Mouse (Mus musculus) MEL (cell line): ENCODE results near the gene Gk5. TPM values are rescaled to one million over a fixed set of nuclear protein-coding genes. Genes with fewer than 3 reads are reported as not detected.

Experiments
- DNase-seq: peaks from one replicate; pipeline ENCODE4 v3.0.0; 2011; ENCODE audit warnings: low read depth, low spot score
- H3K27ac ChIP-seq: 2 replicates; pipeline ENCODE4 v1.5.1; 2012; ENCODE audit warnings: low read depth, mild to moderate bottlenecking, control low read depth, low read length, moderate library complexity; ENCODE audit not compliant: control insufficient read depth
- H3K27me3 ChIP-seq, 2 experiments: fragments of 150-350 bp in 1 of 2; sonication (generic) in 1 of 2; 2 replicates each; pipeline ENCODE4 v1.6.1; 2012; ENCODE audit warnings: low read length in 2 of 2, mild to moderate bottlenecking in 2 of 2, improper control_type of control experiment in 1 of 2, moderate library complexity in 1 of 2; ENCODE audit not compliant: insufficient read depth in 2 of 2, control insufficient read depth in 1 of 2
- H3K36me3 ChIP-seq, 2 experiments: 2 replicates each; pipeline ENCODE4 v1.6.1; 2012 to 2014; ENCODE audit warnings: low read length in 2 of 2, improper control_type of control experiment in 1 of 2, inconsistent platforms in 1 of 2, mild to moderate bottlenecking in 1 of 2; ENCODE audit not compliant: insufficient read depth in 2 of 2, control insufficient read depth in 1 of 2
- H3K4me1 ChIP-seq, 2 experiments: fragments of 150-350 bp in 1 of 2; sonication (generic) in 1 of 2; 2 replicates each; pipeline ENCODE4 v1.6.1; 2012; ENCODE audit warnings: low read length in 2 of 2, improper control_type of control experiment in 1 of 2, mild to moderate bottlenecking in 1 of 2; ENCODE audit not compliant: insufficient read depth in 2 of 2, control insufficient read depth in 1 of 2
- H3K4me3 ChIP-seq, 2 experiments: fragments of 150-350 bp in 1 of 2; sonication (generic) in 1 of 2; 2 replicates each; pipeline ENCODE4 v1.5.1; 2012; ENCODE audit warnings: low read depth in 2 of 2, low read length in 2 of 2, mild to moderate bottlenecking in 2 of 2, moderate library complexity in 2 of 2, control low read depth in 1 of 2, improper control_type of control experiment in 1 of 2; ENCODE audit not compliant: control insufficient read depth in 1 of 2, insufficient read depth in 1 of 2
- H3K79me2 ChIP-seq: 2 replicates; pipeline ENCODE4 v1.6.1; 2012; ENCODE audit warnings: mild to moderate bottlenecking, low read length, moderate library complexity; ENCODE audit not compliant: control insufficient read depth, poor library complexity, insufficient read depth
- H3K9ac ChIP-seq: 2 replicates; pipeline ENCODE4 v1.6.1; 2012; ENCODE audit warnings: low read depth, mild to moderate bottlenecking, control low read depth, low read length, moderate library complexity; ENCODE audit not compliant: control insufficient read depth, poor library complexity, severe bottlenecking
- H3K9me3 ChIP-seq: fragments of 150-350 bp; sonication (generic); replicated peaks from 2 replicates; pipeline ENCODE4 v1.6.1; 2012; ENCODE audit warnings: mild to moderate bottlenecking, low read length, improper control_type of control experiment, moderate library complexity; ENCODE audit not compliant: insufficient read depth
- CTCF ChIP-seq, 3 experiments: IDR thresholded peaks in 2 of 3; conservative IDR thresholded peaks in 1 of 3; 2 replicates each; pipeline ENCODE4 v1.5.1; 2011 to 2012; ENCODE audit warnings: low read length in 3 of 3, low read depth in 2 of 3, mild to moderate bottlenecking in 2 of 3, improper control_type of control experiment in 1 of 3, inconsistent platforms in 1 of 3, mixed read lengths in 1 of 3, moderate library complexity in 1 of 3; ENCODE audit not compliant: control insufficient read depth in 1 of 3, insufficient read depth in 1 of 3, poor library complexity in 1 of 3, severe bottlenecking in 1 of 3
- E2F4 ChIP-seq: IDR thresholded peaks from 2 replicates; pipeline ENCODE4 v1.6.1; 2011; ENCODE audit warnings: low read depth, low read length, improper control_type of control experiment, borderline replicate concordance
- ELF1 ChIP-seq: IDR thresholded peaks from 2 replicates; pipeline ENCODE4 v1.6.1; 2014; ENCODE audit warnings: low read depth, mild to moderate bottlenecking, inconsistent platforms, low read length, improper control_type of control experiment, moderate library complexity
- GABPA ChIP-seq: IDR thresholded peaks from 2 replicates; pipeline ENCODE4 v1.6.1; 2012; ENCODE audit warnings: low read depth, mild to moderate bottlenecking, inconsistent platforms, low read length, improper control_type of control experiment, moderate library complexity
- GATA1 ChIP-seq: IDR thresholded peaks from 2 replicates; pipeline ENCODE4 v1.6.1; 2011; ENCODE audit warnings: low read depth, low read length, improper control_type of control experiment
- HCFC1 ChIP-seq: IDR thresholded peaks from 2 replicates; pipeline ENCODE4 v1.6.1; 2012; ENCODE audit warnings: low read depth, mild to moderate bottlenecking, inconsistent platforms, low read length, improper control_type of control experiment, moderate library complexity
- JUND ChIP-seq: IDR thresholded peaks from 2 replicates; pipeline ENCODE4 v1.6.1; 2011; ENCODE audit warnings: low read depth, mild to moderate bottlenecking, improper control_type of control experiment, low read length
- MAFK ChIP-seq: IDR thresholded peaks from 2 replicates; pipeline ENCODE4 v1.6.1; 2011; ENCODE audit warnings: low read depth, mild to moderate bottlenecking, low read length, improper control_type of control experiment, borderline replicate concordance
- MAX ChIP-seq: IDR thresholded peaks from 2 replicates; pipeline ENCODE4 v1.6.1; 2011; ENCODE audit warnings: low read length, improper control_type of control experiment
- MAZ ChIP-seq: IDR thresholded peaks from 2 replicates; pipeline ENCODE4 v1.6.1; 2012; ENCODE audit warnings: low read depth, mild to moderate bottlenecking, inconsistent platforms, low read length, improper control_type of control experiment
- MYC ChIP-seq: IDR thresholded peaks from 2 replicates; pipeline ENCODE4 v1.6.1; 2011; ENCODE audit warnings: low read depth, mild to moderate bottlenecking, low read length, improper control_type of control experiment, moderate library complexity
- NELFE ChIP-seq: IDR thresholded peaks from 2 replicates; pipeline ENCODE4 v1.6.1; 2011; ENCODE audit warnings: low read depth, low read length, improper control_type of control experiment
- NRF1 ChIP-seq: IDR thresholded peaks from 2 replicates; pipeline ENCODE4 v1.6.1; 2014; ENCODE audit warnings: low read depth, mild to moderate bottlenecking, inconsistent platforms, low read length, improper control_type of control experiment, moderate library complexity; ENCODE audit not compliant: poor library complexity, insufficient read depth, severe bottlenecking
- POLR2A ChIP-seq, 2 experiments: IDR thresholded peaks; 2 replicates each; pipeline ENCODE4 v1.6.1; 2011 to 2012; ENCODE audit warnings: low read length in 2 of 2, mild to moderate bottlenecking in 2 of 2, control low read depth in 1 of 2, improper control_type of control experiment in 1 of 2, low read depth in 1 of 2, moderate library complexity in 1 of 2; ENCODE audit not compliant: control insufficient read depth in 1 of 2, insufficient read depth in 1 of 2, poor library complexity in 1 of 2
- POLR2AphosphoS2 ChIP-seq: IDR thresholded peaks from 2 replicates; pipeline ENCODE4 v1.6.1; 2011; ENCODE audit warnings: low read length, improper control_type of control experiment
- RAD21 ChIP-seq: IDR thresholded peaks from 2 replicates; pipeline ENCODE4 v1.6.1; 2011; ENCODE audit warnings: mild to moderate bottlenecking, low read depth, low read length, improper control_type of control experiment
- SIN3A ChIP-seq: IDR thresholded peaks from 2 replicates; pipeline ENCODE4 v1.6.1; 2012; ENCODE audit warnings: low read length, improper control_type of control experiment, inconsistent platforms
- SMC3 ChIP-seq: IDR thresholded peaks from 2 replicates; pipeline ENCODE4 v1.6.1; 2011; ENCODE audit warnings: low read depth, low read length, improper control_type of control experiment
- TCF12 ChIP-seq: IDR thresholded peaks from 2 replicates; pipeline ENCODE4 v1.6.1; 2014; ENCODE audit warnings: low read depth, mild to moderate bottlenecking, inconsistent platforms, low read length, improper control_type of control experiment, moderate library complexity
- UBTF ChIP-seq: IDR thresholded peaks from 2 replicates; pipeline ENCODE4 v1.6.1; 2012; ENCODE audit warnings: low read depth, mild to moderate bottlenecking, inconsistent platforms, low read length, improper control_type of control experiment, moderate library complexity, borderline replicate concordance; ENCODE audit not compliant: insufficient read depth
- USF2 ChIP-seq, 2 experiments: IDR thresholded peaks; 2 replicates each; pipeline ENCODE4 v1.6.1; 2011 to 2012; ENCODE audit warnings: improper control_type of control experiment in 2 of 2, low read length in 2 of 2, borderline replicate concordance in 1 of 2, inconsistent platforms in 1 of 2, low read depth in 1 of 2, mild to moderate bottlenecking in 1 of 2; ENCODE audit not compliant: insufficient read depth in 1 of 2
- ZKSCAN1 ChIP-seq: IDR thresholded peaks from 2 replicates; pipeline ENCODE4 v1.6.1; 2012; ENCODE audit warnings: low read depth, mild to moderate bottlenecking, inconsistent platforms, low read length, improper control_type of control experiment, moderate library complexity
- ZNF384 ChIP-seq: IDR thresholded peaks from 2 replicates; pipeline ENCODE4 v1.6.1; 2012; ENCODE audit warnings: low read depth, mild to moderate bottlenecking, inconsistent platforms, low read length, improper control_type of control experiment
- polyA plus RNA-seq, 2 experiments: library from polyadenylated mRNA; stranded (reverse) in 1 of 2; unstranded in 1 of 2; fragments of >175 nt in 1 of 2; fragments of >200 nt in 1 of 2; gene quantifications; 2 replicates each; pipeline versions ENCODE4 v1.2.1 to v1.2.4; 2012; ENCODE audit warnings: low replicate concordance in 2 of 2, low read depth in 1 of 2; ENCODE audit not compliant: insufficient read length in 2 of 2, insufficient read depth in 1 of 2, missing spikeins in 1 of 2
- total RNA-seq: library from RNA; depleted of rRNA; stranded (reverse); fragments of 300-350 nt; gene quantifications from 2 replicates; pipeline ENCODE4 v1.2.3, GENCODE M21; 2012

The Gk5 gene
- total and polyA plus RNA-seq, 3 experiments: 4.0 to 6.2 TPM; not detected in 1

DNA sequence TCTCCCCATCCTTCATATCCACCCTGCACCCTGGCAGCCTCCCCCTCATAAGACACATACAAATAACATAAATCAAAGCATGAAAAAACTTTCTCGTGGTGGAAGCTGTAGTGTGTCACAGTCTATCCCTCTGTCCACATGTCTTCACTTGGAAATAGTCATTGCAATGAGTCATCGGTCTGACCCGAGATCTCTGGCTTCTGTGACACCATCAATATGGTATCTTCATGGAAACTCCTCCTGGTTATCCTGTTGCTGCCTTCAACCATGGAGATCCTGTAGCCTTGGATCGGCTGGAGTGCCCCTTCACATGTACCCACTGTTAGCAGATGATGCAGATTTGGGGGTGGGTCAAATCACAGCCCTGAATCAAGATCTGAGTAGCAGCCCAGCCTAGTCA, 65.7 kb downstream of the Gk5 start:
- no peak for DNase-seq
- Histone ChIP-seq H3K9me3 (no peaks in the 10 kb centered on the region), H3K79me2 (no peaks in the 10 kb centered on the region), H3K36me3 (peaks cover 0 to 7% of the 10 kb centered on the region in 2 experiments; a peak in 2 of 4 replicates), H3K4me1 (peaks cover 0 to 15% of the 10 kb centered on the region in 2 experiments; a peak in 3 of 4 replicates), H3K27me3 (no peaks in the 10 kb centered on the region), H3K27ac (no peak overlapping the region), H3K4me3 (no peak overlapping the region), H3K9ac (no peak overlapping the region)
- TF ChIP-seq NELFE (no peak), JUND (no peak), MAX (no peak), MYC (no peak), GATA1 (no peak), ZNF384 (no peak), CTCF (IDR thresholded peaks at IDR 0.05 in 2 of 3, conservative IDR thresholded peaks at IDR 0.05 in 1 of 3; ENCODE audit: control insufficient read depth in 1 of 3, insufficient read depth in 1 of 3, low read depth in 2 of 3, low read length in 3 of 3, poor library complexity in 1 of 3, severe bottlenecking in 1 of 3) (no peak), E2F4 (no peak), RAD21 (no peak), HCFC1 (no peak), GABPA (no peak), USF2 (IDR thresholded peaks at IDR 0.05; ENCODE audit: borderline replicate concordance in 1 of 2, insufficient read depth in 1 of 2, low read depth in 1 of 2, low read length in 2 of 2) (no peak)

DNA sequence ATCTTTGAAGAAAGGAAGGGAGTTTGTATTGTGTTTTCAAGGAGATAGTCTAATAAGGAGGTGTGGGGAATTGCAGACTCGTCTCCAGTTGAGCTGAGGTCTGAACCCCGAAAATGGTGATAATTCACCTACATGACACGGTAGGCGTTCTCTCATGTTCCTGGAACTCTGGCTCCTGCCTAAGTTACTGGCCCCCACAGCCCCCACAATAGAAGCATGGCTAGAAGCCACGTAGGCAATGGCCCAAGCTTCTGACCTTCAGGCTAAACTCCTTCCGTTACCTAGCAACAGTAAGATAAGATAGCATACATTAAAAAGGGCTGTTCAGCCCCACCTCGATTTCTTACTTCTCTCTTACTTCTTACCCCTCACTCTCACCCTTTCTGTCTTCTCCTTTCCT, 67.5 kb downstream of the Gk5 start:
- H3K4me1 ChIP-seq: peaks cover 0 to 15% of the 10 kb centered on the region in 2 experiments; a peak in 3 of 4 replicates
- H3K79me2 ChIP-seq: no peaks in the 10 kb centered on the region
- no peaks in the 10 kb centered on the region for H3K27me3 ChIP-seq
- TF ChIP-seq SIN3A (no peak), JUND (no peak), GATA1 (peak; percentile 83), SMC3 (no peak)
- peaks cover 0 to 7% of the 10 kb centered on the region in 2 experiments; a peak in 2 of 4 replicates for H3K36me3 ChIP-seq
- no peak overlapping the region for H3K27ac ChIP-seq
- no peak overlapping the region for H3K4me3 ChIP-seq
- H3K9ac ChIP-seq: no peak overlapping the region
- H3K9me3 ChIP-seq: no peaks in the 10 kb centered on the region
- DNase-seq: peak; percentile 60

DNA sequence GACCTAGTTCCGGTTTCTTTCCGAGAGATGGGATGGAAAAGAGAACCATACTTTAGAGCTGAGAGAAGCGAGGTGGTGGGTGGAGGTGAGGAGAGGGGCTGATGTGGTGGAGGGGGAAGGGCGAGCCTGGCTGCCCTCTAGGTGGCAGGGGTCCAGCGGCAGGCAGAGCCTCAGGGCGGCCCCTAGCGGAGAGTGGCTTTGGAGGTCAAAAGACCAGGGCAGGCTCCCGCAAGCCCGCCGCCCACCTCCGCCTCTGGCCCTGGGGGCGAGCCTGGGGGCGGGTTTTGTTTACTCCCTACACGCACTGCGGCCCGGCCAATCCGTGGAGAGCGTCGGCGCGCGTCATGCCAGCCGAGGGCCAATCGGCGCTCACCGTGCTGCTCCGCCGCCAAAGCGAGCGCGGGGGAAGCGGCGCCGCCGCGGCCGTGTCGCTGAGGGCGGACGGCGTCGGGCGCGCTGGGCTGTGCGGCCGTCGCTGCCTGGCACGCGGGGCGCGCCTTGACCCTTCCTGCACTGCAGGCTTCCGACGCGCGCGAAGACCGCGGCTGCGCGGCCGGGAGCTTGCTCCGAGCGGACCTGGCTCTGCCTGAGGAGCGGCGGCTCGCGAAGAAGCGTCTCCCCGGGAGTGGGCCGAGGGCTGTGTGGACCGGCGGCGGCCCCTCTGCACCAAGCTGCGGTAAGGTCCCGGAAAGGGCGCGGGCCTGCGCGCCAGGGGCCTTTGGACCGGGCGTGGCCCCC, 76.9 kb downstream of the Gk5 start, which contains the start of gene Tfdp2:
Gene Tfdp2 (plus strand): TSS at position 391 of the 738 bp plus-strand sequence.
- Histone ChIP-seq H3K79me2 (peaks cover 4% of the 10 kb centered on the region; the same call in 1 of the 2 replicates), H3K4me1 (peaks cover 0 to 9% of the 10 kb centered on the region in 2 experiments; a peak in 1 of 4 replicates), H3K27me3 (no peaks in the 10 kb centered on the region; a peak in 1 of 4 replicates), H3K9ac (peak within 1 kb of the TSS; percentile 79), H3K27ac (no peak within 1 kb of the TSS), H3K36me3 (peaks cover 0 to 3% of the 10 kb centered on the region in 2 experiments; a peak in 1 of 4 replicates)
- DNase-seq: peak; percentile 93
- peak; percentile 43; the same call in 1 of the 2 replicates for TF ChIP-seq NRF1
- peak; percentile 43 for TF ChIP-seq HCFC1
- peak; percentile 76 for TF ChIP-seq SIN3A
- peak; percentile 13; the same call in 1 of the 2 replicates for TF ChIP-seq TCF12
- TF ChIP-seq MAFK: no peak
- TF ChIP-seq ELF1: 0 out of 2 replicates have a peak, but pooled peaks have one; percentile 2
- peak; percentile 88; the same call in 1 of the 2 replicates for TF ChIP-seq UBTF
- peak; percentile 83 for TF ChIP-seq MAX
- peak; percentile 59 to 82; a peak in 3 of 4 replicates for TF ChIP-seq POLR2A (IDR thresholded peaks at IDR 0.05; ENCODE audit: control insufficient read depth in 1 of 2, insufficient read depth in 1 of 2, low read depth in 1 of 2, low read length in 2 of 2, poor library complexity in 1 of 2)
- no peak for TF ChIP-seq POLR2AphosphoS2
- TF ChIP-seq CTCF (IDR thresholded peaks at IDR 0.05 in 2 of 3, conservative IDR thresholded peaks at IDR 0.05 in 1 of 3; ENCODE audit: control insufficient read depth in 1 of 3, insufficient read depth in 1 of 3, low read depth in 2 of 3, low read length in 3 of 3, poor library complexity in 1 of 3, severe bottlenecking in 1 of 3): peak in 2 of 3 experiments; percentile 8 to 18; a peak in 3 of 6 replicates
- no peak for TF ChIP-seq RAD21
- no peak for TF ChIP-seq ZKSCAN1
- peak; percentile 51; the same call in 1 of the 2 replicates for TF ChIP-seq MAZ
- TF ChIP-seq, all 39 proteins: peak for 10
- Histone ChIP-seq H3K4me3 (peak within 1 kb of the TSS; percentile 62 to 97), H3K9me3 (no peaks in the 10 kb centered on the region)
